Mouse (Mus musculus) macrophage (primary cell): ENCODE measurements around the gene Olfr1199. TPM values are rescaled to one million over a fixed set of nuclear protein-coding genes. Genes with fewer than 3 reads are reported as not detected.

Experiments used
- H3K27ac ChIP-seq: fragments of 350-480 bp; formaldehyde crosslinking; 2 replicates; pipeline ENCODE4 v1.9.0; 2021
- H3K36me3 ChIP-seq: fragments of 350-480 bp; formaldehyde crosslinking; 2 replicates; pipeline ENCODE4 v1.9.0; 2021; ENCODE audit errors: inconsistent target
- H3K4me3 ChIP-seq: fragments of 350-480 bp; formaldehyde crosslinking; 2 replicates; pipeline ENCODE4 v1.9.0; 2021; ENCODE audit errors: inconsistent target
- H3K79me2 ChIP-seq: fragments of 350-480 bp; formaldehyde crosslinking; 2 replicates; pipeline ENCODE4 v1.9.0; 2021; ENCODE audit errors: inconsistent target
- WGBS: methylation state at CpG from one replicate; pipeline ENCODE4 v1.1.7; 2026; ENCODE audit warnings: inconsistent platforms; ENCODE audit not compliant: missing documents; 5-methylcytosine and 5-hydroxymethylcytosine counted together
- polyA plus RNA-seq: library from polyadenylated mRNA; stranded (reverse); fragments of 250-400 nt; gene quantifications from 3 replicates; pipeline ENCODE4 v1.2.4, GENCODE M21; 2018; ENCODE audit warnings: inconsistent platforms
- total RNA-seq, 78 experiments: library from RNA; depleted of rRNA; stranded (reverse); fragments of 250-400 nt; gene quantifications; 1 replicate in 9 of 78; 2 replicates in 24 of 78; 3 replicates in 43 of 78; 4 replicates in 2 of 78; pipeline ENCODE4 v1.2.4; 2018; ENCODE audit warnings: inconsistent platforms in 56 of 78

Gene Olfr1199
- total RNA-seq (2018; cell fraction: chromatin; rRNA removed): not detected
- not detected for total RNA-seq (2018; cell fraction: cytosol; rRNA removed)
- not detected for total RNA-seq (2018; cell fraction: nucleus; rRNA removed)
- not detected in 3 replicates for polyA plus RNA-seq

GRCm38 (mm10) chr2:88760369-88760768 is at the start of gene Olfr1199:
Gene Olfr1199, minus strand, starts transcription at chr2:88760469.
- Histone ChIP-seq H3K36me3 (no peaks in the 10 kb centered on the region), H3K4me3 (no peak within 1 kb of the TSS), H3K27ac (no peak within 1 kb of the TSS), H3K79me2 (no peaks in the 10 kb centered on the region)
- 100% methylated on average over 2 of the region's 2 CpGs for WGBS

DNA sequence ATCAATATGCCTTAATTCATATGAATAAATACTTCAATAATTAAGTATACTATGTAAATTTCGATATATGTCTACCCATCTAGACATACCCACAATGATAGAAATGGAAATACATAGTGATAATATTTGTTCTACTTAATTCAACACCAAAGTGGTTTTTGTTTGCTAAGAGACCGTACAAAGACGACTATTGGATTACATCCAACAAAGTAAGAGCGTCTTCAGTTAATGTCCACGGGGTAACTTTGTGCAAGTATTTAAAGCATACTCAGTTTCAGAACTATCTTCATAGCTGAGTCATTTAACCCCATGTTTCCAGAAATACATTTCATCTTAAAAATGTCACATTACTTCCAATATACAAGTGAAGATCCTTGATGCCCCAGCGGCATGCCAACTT is 32.5 kb upstream of the Olfr1199 start, which contains the start of gene Olfr1201:
Olfr1201 (plus strand) TSS at position 301 of the 400 bp plus-strand sequence.
- Histone ChIP-seq H3K36me3 (no peaks in the 10 kb centered on the region), H3K4me3 (no peak within 1 kb of the TSS), H3K27ac (no peak within 1 kb of the TSS), H3K79me2 (no peaks in the 10 kb centered on the region)
- WGBS: 87% methylated on average over 6 of the region's 6 CpGs

- WGBS: 66% methylated on average over 2 of the region's 2 CpGs
These were observed 10.1 kb upstream of the Olfr1199 start, which contains the start of gene Olfr1200 for GRCm38 (mm10) chr2:88770388-88770787. Gene Olfr1200, minus strand, starts transcription at chr2:88770488.

DNA sequence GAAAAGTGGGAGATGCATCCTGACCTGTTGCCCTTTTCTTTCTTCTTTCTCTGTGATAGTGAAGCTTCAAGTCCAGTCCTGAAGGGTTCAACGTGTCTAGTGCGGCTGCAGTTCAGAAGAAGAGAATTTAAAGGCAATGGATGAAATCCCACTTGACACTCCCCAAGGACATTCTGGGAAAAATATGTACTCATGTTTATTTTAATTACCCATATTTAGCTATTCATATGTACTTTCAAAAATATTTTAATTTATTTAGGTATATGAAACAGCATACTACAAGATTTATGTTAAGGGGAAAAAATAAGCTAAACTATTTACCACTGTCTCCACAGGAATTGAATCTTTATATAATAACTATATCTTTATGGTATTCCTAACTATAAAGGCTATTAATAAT is 9.0 kb downstream of the Olfr1199 start, which contains the start of gene Olfr1198:
Olfr1198 (minus strand) TSS at position 101 of the 400 bp plus-strand sequence.
- H3K27ac ChIP-seq: no peak within 1 kb of the TSS
- WGBS: 94% methylated on average over 2 of the region's 2 CpGs
- no peaks in the 10 kb centered on the region for H3K36me3 ChIP-seq
- H3K79me2 ChIP-seq: no peaks in the 10 kb centered on the region
- no peak within 1 kb of the TSS for H3K4me3 ChIP-seq

More at GRCm38 (mm10) chr2:88770388-88770787, 10.1 kb upstream of the Olfr1199 start, which contains the start of gene Olfr1200:
- Histone ChIP-seq H3K4me3 (no peak within 1 kb of the TSS), H3K36me3 (no peaks in the 10 kb centered on the region), H3K27ac (no peak within 1 kb of the TSS), H3K79me2 (no peaks in the 10 kb centered on the region)

GRCm38 (mm10) chr2:88743379-88743778 is 16.9 kb downstream of the Olfr1199 start:
- Histone ChIP-seq H3K79me2 (no peaks in the 10 kb centered on the region), H3K36me3 (no peaks in the 10 kb centered on the region), H3K27ac (no peak overlapping the region), H3K4me3 (no peak overlapping the region)
- WGBS: 83% methylated on average over 3 of the region's 3 CpGs

DNA sequence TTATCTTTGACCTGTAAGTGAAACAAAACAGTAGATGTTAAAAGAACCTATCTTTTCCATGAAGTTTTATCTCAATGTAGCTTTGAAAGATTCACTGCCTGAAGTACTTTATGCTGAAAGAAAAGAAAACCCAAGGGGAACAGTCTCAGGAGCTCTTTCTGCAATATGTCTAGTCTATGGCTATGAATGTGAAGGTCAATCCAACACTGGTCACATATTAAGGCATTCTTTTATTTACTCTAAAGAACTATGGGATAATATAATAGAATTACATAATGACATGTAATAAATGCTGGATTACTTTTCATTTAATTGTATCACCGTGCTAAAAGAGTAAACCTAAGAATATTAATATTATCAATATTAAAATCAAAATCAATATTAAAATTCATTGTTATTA is 28.0 kb downstream of the Olfr1199 start, which contains the start of gene Olfr1197:
Olfr1197 (minus strand) TSS at position 101 of the 400 bp plus-strand sequence.
- H3K79me2 ChIP-seq: no peaks in the 10 kb centered on the region
- H3K27ac ChIP-seq: no peak within 1 kb of the TSS
- 88% methylated on average over 1 of the region's 1 CpGs for WGBS
- H3K36me3 ChIP-seq: no peaks in the 10 kb centered on the region
- no peak within 1 kb of the TSS for H3K4me3 ChIP-seq

DNA sequence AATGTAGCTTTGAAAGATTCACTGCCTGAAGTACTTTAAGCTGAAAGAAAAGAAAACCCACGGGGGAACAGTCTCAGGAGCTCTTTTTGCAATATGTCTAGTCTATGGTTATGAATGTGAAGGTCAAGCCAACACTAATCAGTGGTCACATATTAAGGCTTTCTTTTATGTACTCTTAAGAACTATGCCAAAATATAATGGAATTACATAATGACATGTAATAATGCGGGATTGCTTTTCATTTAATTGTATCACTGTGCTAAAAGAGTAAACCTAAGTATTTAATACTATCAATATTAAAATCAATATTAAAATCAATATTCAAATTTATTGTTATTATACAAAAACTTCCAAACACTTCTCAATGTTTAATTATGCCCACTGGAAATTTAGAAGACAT is 55.8 kb downstream of the Olfr1199 start, which contains the start of gene Olfr1196:
Olfr1196 (minus strand) TSS at position 101 of the 400 bp plus-strand sequence.
- no peaks in the 10 kb centered on the region for H3K79me2 ChIP-seq
- H3K36me3 ChIP-seq: no peaks in the 10 kb centered on the region
- 83% methylated on average over 2 of the region's 2 CpGs for WGBS
- H3K27ac ChIP-seq: no peak within 1 kb of the TSS
- H3K4me3 ChIP-seq: no peak within 1 kb of the TSS

Other genes with a start within 250 kb of the Olfr1199 start
- gene Olfr1186, start 241.9 kb downstream of the Olfr1199 start, polyA plus RNA-seq: not detected in 3 replicates
- not detected in 3 replicates for gene Olfr1188, start 203.5 kb downstream of the Olfr1199 start, polyA plus RNA-seq
- not detected in 3 replicates for gene Olfr1189, start 174.0 kb downstream of the Olfr1199 start, polyA plus RNA-seq
- gene Olfr1191-ps1, start 119.9 kb downstream of the Olfr1199 start, polyA plus RNA-seq: not detected in 3 replicates
- gene Olfr1192-ps1, start 112.0 kb downstream of the Olfr1199 start, polyA plus RNA-seq: not detected in 3 replicates
- not detected in 3 replicates for gene Olfr1193, start 84.8 kb downstream of the Olfr1199 start, polyA plus RNA-seq
- gene Olfr1195, start 71.3 kb downstream of the Olfr1199 start, polyA plus RNA-seq: not detected in 3 replicates
- not detected in 3 replicates for gene Olfr1196, start 55.9 kb downstream of the Olfr1199 start, polyA plus RNA-seq
- gene Olfr1197, start 28.1 kb downstream of the Olfr1199 start, polyA plus RNA-seq: not detected in 3 replicates
- not detected in 3 replicates for gene Olfr1198, start 9.1 kb downstream of the Olfr1199 start, polyA plus RNA-seq
- not detected in 3 replicates for gene Olfr1200, start 10.0 kb upstream of the Olfr1199 start, polyA plus RNA-seq
- not detected in 3 replicates for gene Olfr1201, start 32.6 kb upstream of the Olfr1199 start, polyA plus RNA-seq
- not detected in 3 replicates for gene Olfr1202, start 54.0 kb upstream of the Olfr1199 start, polyA plus RNA-seq
- not detected in 3 replicates for gene Olfr1205, start 69.3 kb upstream of the Olfr1199 start, polyA plus RNA-seq
- not detected in 3 replicates for gene Olfr1204, start 88.8 kb upstream of the Olfr1199 start, polyA plus RNA-seq
- not detected in 3 replicates for gene Olfr1206, start 102.8 kb upstream of the Olfr1199 start, polyA plus RNA-seq
- not detected in 3 replicates for gene Olfr1208, start 141.8 kb upstream of the Olfr1199 start, polyA plus RNA-seq
- gene Olfr1209, start 154.7 kb upstream of the Olfr1199 start, polyA plus RNA-seq: not detected in 3 replicates
- gene Olfr1211, start 177.6 kb upstream of the Olfr1199 start, polyA plus RNA-seq: not detected in 3 replicates
- not detected in 3 replicates for gene Olfr1212, start 193.5 kb upstream of the Olfr1199 start, polyA plus RNA-seq
- gene Gm13762, start 219.8 kb upstream of the Olfr1199 start, polyA plus RNA-seq: not detected in 3 replicates
- not detected in 3 replicates for gene Olfr1214, start 232.2 kb upstream of the Olfr1199 start, polyA plus RNA-seq
- gene Olfr1215, start 246.5 kb upstream of the Olfr1199 start, polyA plus RNA-seq: not detected in 3 replicates